In genomic region chr7:30143170-30143554, GRCm38 (mm10) we compare ENCODE assay signal across 7 mouse cellular contexts. TPM values are rescaled to one million over a fixed set of nuclear protein-coding genes. Genes with fewer than 3 reads are reported as not detected.
A peak's percentile ranks its signal among the peaks of the same experiment; 100 is the strongest.
DNase-seq lines count a peak whose midpoint lies in the region; ATAC-seq and TF ChIP-seq lines count a peak whose summit lies in the region.

No protein-coding gene starts in this region.

- peak overlapping the region; percentile 62 for H3K4me2 ChIP-seq in lung, embryonic 14.5 days
- peak overlapping the region; percentile 67 for H3K4me2 ChIP-seq in forebrain, embryonic 11.5 days (ENCODE audit: low read depth, low read length, severe bottlenecking)
- H3K4me2 ChIP-seq in intestine, postnatal 0 days (replicated peaks; ENCODE audit: low read depth) = peak overlapping the region; percentile 73
- peak overlapping the region; percentile 69 for H3K4me2 ChIP-seq in neural tube, embryonic 15.5 days

- DNase-seq in lung, embryonic 14.5 days = no peak
- no peak for DNase-seq in lung, postnatal 25 days (ENCODE audit: low spot score)
- peak; percentile 43 for DNase-seq in forebrain, embryonic 11.5 days (ENCODE audit: low spot score)
- DNase-seq in urinary bladder, adult 2 months (ENCODE audit: low spot score) = no peak
- no peak for DNase-seq in cerebellum, adult 11-12 months

- H3K4me1 ChIP-seq in lung, embryonic 14.5 days (ENCODE audit: insufficient read depth) = no peaks in the 10 kb centered on the region
- H3K4me1 ChIP-seq in forebrain, embryonic 11.5 days (replicated peaks; ENCODE audit: control insufficient read depth, insufficient read depth, low read length) = no peaks in the 10 kb centered on the region
- H3K4me1 ChIP-seq in intestine, postnatal 0 days (replicated peaks; ENCODE audit: control insufficient read depth, insufficient read depth, low read length) = no peaks in the 10 kb centered on the region
- H3K4me1 ChIP-seq in neural tube, embryonic 15.5 days = peaks cover 10% of the 10 kb centered on the region

- no peak for TF ChIP-seq CTCF in lung, embryonic 14.5 days (IDR thresholded peaks at IDR 0.05; ENCODE audit: low read depth)
- TF ChIP-seq CTCF in intestine, postnatal 0 days (IDR thresholded peaks at IDR 0.05; ENCODE audit: low read depth) = no peak

- ATAC-seq in lung, embryonic 14.5 days (ENCODE audit: insufficient read depth) = peak; percentile 16; the same call in 1 of the 2 replicates
- ATAC-seq in forebrain, embryonic 11.5 days (replicated peaks; ENCODE audit: low FRiP score) = peak; percentile 33
- no peak for ATAC-seq in intestine, postnatal 0 days
- no peak for ATAC-seq in neural tube, embryonic 15.5 days (ENCODE audit: low FRiP score)

- WGBS in lung, embryonic 14.5 days = 8% methylated on average over 8 of the region's 8 CpGs
- WGBS in forebrain, embryonic 11.5 days = 23% methylated on average over 8 of the region's 8 CpGs
- 9% methylated on average over 8 of the region's 8 CpGs for WGBS in intestine, postnatal 0 days
- WGBS in neural tube, embryonic 15.5 days = 11% methylated on average over 8 of the region's 8 CpGs

- no peaks in the 10 kb centered on the region for H3K27me3 ChIP-seq in lung, embryonic 14.5 days (ENCODE audit: insufficient read depth, low read length)
- H3K27me3 ChIP-seq in forebrain, embryonic 11.5 days (ENCODE audit: control insufficient read depth, insufficient read depth, low read length) = no peaks in the 10 kb centered on the region
- H3K27me3 ChIP-seq in intestine, postnatal 0 days (replicated peaks; ENCODE audit: control insufficient read depth, insufficient read depth, low read length) = no peaks in the 10 kb centered on the region
- no peaks in the 10 kb centered on the region for H3K27me3 ChIP-seq in neural tube, embryonic 15.5 days (replicated peaks)

- H3K9ac ChIP-seq in lung, embryonic 14.5 days = peak overlapping the region; percentile 66
- H3K9ac ChIP-seq in forebrain, embryonic 11.5 days (ENCODE audit: low read length) = peak overlapping the region; percentile 64
- peak overlapping the region; percentile 53; the same call in 1 of the 2 replicates for H3K9ac ChIP-seq in intestine, postnatal 0 days (ENCODE audit: low read depth, low read length)
- peak overlapping the region; percentile 51 for H3K9ac ChIP-seq in neural tube, embryonic 15.5 days (replicated peaks)

- peak overlapping the region; percentile 55 for H3K4me3 ChIP-seq in lung, embryonic 14.5 days (ENCODE audit: low read depth, low read length)
- H3K4me3 ChIP-seq in forebrain, embryonic 11.5 days (ENCODE audit: low read depth, low read length) = peak overlapping the region; percentile 52
- H3K4me3 ChIP-seq in intestine, postnatal 0 days (ENCODE audit: low read depth, low read length) = peak overlapping the region; percentile 44
- peak overlapping the region; percentile 62 for H3K4me3 ChIP-seq in neural tube, embryonic 15.5 days (replicated peaks)

- H3K36me3 ChIP-seq in lung, embryonic 14.5 days (ENCODE audit: insufficient read depth) = peaks cover 7% of the 10 kb centered on the region; the same call in 1 of the 2 replicates
- H3K36me3 ChIP-seq in forebrain, embryonic 11.5 days (ENCODE audit: control insufficient read depth, insufficient read depth, low read length) = peaks cover under 1% of the 10 kb centered on the region; the same call in 1 of the 2 replicates
- H3K36me3 ChIP-seq in intestine, postnatal 0 days (ENCODE audit: control insufficient read depth, insufficient read depth) = no peaks in the 10 kb centered on the region
- H3K36me3 ChIP-seq in neural tube, embryonic 15.5 days = peaks cover 39% of the 10 kb centered on the region

- H3K9me3 ChIP-seq in lung, embryonic 14.5 days (ENCODE audit: low read depth, low read length) = peaks cover 8% of the 10 kb centered on the region; the same call in 1 of the 2 replicates
- H3K9me3 ChIP-seq in forebrain, embryonic 11.5 days (ENCODE audit: control insufficient read depth, low read length) = peaks cover 2% of the 10 kb centered on the region; the same call in 1 of the 2 replicates
- H3K9me3 ChIP-seq in intestine, postnatal 0 days (ENCODE audit: control insufficient read depth) = no peaks in the 10 kb centered on the region
- peaks cover 4% of the 10 kb centered on the region; the same call in 1 of the 2 replicates for H3K9me3 ChIP-seq in neural tube, embryonic 15.5 days (replicated peaks)

- peak overlapping the region; percentile 86; the same call in 1 of the 2 replicates for H3K27ac ChIP-seq in lung, embryonic 14.5 days (ENCODE audit: low read depth)
- no peak overlapping the region for H3K27ac ChIP-seq in forebrain, embryonic 11.5 days (ENCODE audit: low read depth, low read length)
- no peak overlapping the region for H3K27ac ChIP-seq in intestine, postnatal 0 days (ENCODE audit: low read depth, low read length)
- peak overlapping the region; percentile 89 for H3K27ac ChIP-seq in neural tube, embryonic 15.5 days (replicated peaks)

RNA-seq across cellular contexts. Expression of gene Zfp382, which starts 21.4 kb away (rescaled TPM):
- 8.1 and 9.1 TPM in 2 replicates for polyA plus RNA-seq in lung, embryonic 14.5 days (2014; fragmentation: Nextera tagmentation; extraction: Ambion mirVana)
- 12.6 and 15.3 TPM in 2 replicates for polyA plus RNA-seq in forebrain, embryonic 11.5 days (2014; fragmentation: Nextera tagmentation; extraction: Ambion mirVana)
- 1.7 and 2.4 TPM in 2 replicates for polyA plus RNA-seq in intestine, postnatal 0 days (2015; fragmentation: Nextera tagmentation; extraction: Ambion mirVana)
- 20.4 and 20.9 TPM in 2 replicates for polyA plus RNA-seq in neural tube, embryonic 15.5 days (2015; fragmentation: Nextera tagmentation; extraction: Ambion mirVana)
- polyA plus RNA-seq in urinary bladder, adult 2 months (2012; rRNA removed) = 2.6 and 3.0 TPM in 2 replicates

RNA-seq across cellular contexts. Expression of gene Zfp146, which starts 26.4 kb away (rescaled TPM):
- 16.8 and 17.0 TPM in 2 replicates for polyA plus RNA-seq in lung, embryonic 14.5 days (2014; fragmentation: Nextera tagmentation; extraction: Ambion mirVana)
- 14.0 and 15.5 TPM in 2 replicates for polyA plus RNA-seq in forebrain, embryonic 11.5 days (2014; fragmentation: Nextera tagmentation; extraction: Ambion mirVana)
- 3.1 and 3.8 TPM in 2 replicates for polyA plus RNA-seq in intestine, postnatal 0 days (2015; fragmentation: Nextera tagmentation; extraction: Ambion mirVana)
- 11.3 and 12.4 TPM in 2 replicates for polyA plus RNA-seq in neural tube, embryonic 15.5 days (2015; fragmentation: Nextera tagmentation; extraction: Ambion mirVana)
- 49.8 and 50.1 TPM in 2 replicates for polyA plus RNA-seq in urinary bladder, adult 2 months (2012; rRNA removed)

RNA-seq across cellular contexts. Expression of gene Cox7a1, which starts 40.8 kb away (rescaled TPM):
- polyA plus RNA-seq in lung, embryonic 14.5 days (2014; fragmentation: Nextera tagmentation; extraction: Ambion mirVana) = 4.5 and 8.0 TPM in 2 replicates
- 3.5 and 3.9 TPM in 2 replicates for polyA plus RNA-seq in forebrain, embryonic 11.5 days (2014; fragmentation: Nextera tagmentation; extraction: Ambion mirVana)
- polyA plus RNA-seq in intestine, postnatal 0 days (2015; fragmentation: Nextera tagmentation; extraction: Ambion mirVana) = 54.1 and 60.2 TPM in 2 replicates
- 5.7 and 5.9 TPM in 2 replicates for polyA plus RNA-seq in neural tube, embryonic 15.5 days (2015; fragmentation: Nextera tagmentation; extraction: Ambion mirVana)
- polyA plus RNA-seq in urinary bladder, adult 2 months (2012; rRNA removed) = 16.9 and 19.4 TPM in 2 replicates

RNA-seq across cellular contexts. Expression of gene Zfp260, which starts 48.6 kb away (rescaled TPM):
- polyA plus RNA-seq in lung, embryonic 14.5 days (2014; fragmentation: Nextera tagmentation; extraction: Ambion mirVana) = 120 and 128 TPM in 2 replicates
- polyA plus RNA-seq in forebrain, embryonic 11.5 days (2014; fragmentation: Nextera tagmentation; extraction: Ambion mirVana) = 121 and 124 TPM in 2 replicates
- 32.5 and 34.3 TPM in 2 replicates for polyA plus RNA-seq in intestine, postnatal 0 days (2015; fragmentation: Nextera tagmentation; extraction: Ambion mirVana)
- 78.0 and 82.0 TPM in 2 replicates for polyA plus RNA-seq in neural tube, embryonic 15.5 days (2015; fragmentation: Nextera tagmentation; extraction: Ambion mirVana)
- polyA plus RNA-seq in urinary bladder, adult 2 months (2012; rRNA removed) = 39.0 and 39.6 TPM in 2 replicates

RNA-seq across cellular contexts. Expression of gene Zfp566, which starts 52.8 kb away (rescaled TPM):
- polyA plus RNA-seq in lung, embryonic 14.5 days (2014; fragmentation: Nextera tagmentation; extraction: Ambion mirVana) = 10.3 and 10.9 TPM in 2 replicates
- 12.8 and 13.8 TPM in 2 replicates for polyA plus RNA-seq in forebrain, embryonic 11.5 days (2014; fragmentation: Nextera tagmentation; extraction: Ambion mirVana)
- polyA plus RNA-seq in intestine, postnatal 0 days (2015; fragmentation: Nextera tagmentation; extraction: Ambion mirVana) = 2.6 and 3.1 TPM in 2 replicates
- 13.2 and 15.6 TPM in 2 replicates for polyA plus RNA-seq in neural tube, embryonic 15.5 days (2015; fragmentation: Nextera tagmentation; extraction: Ambion mirVana)
- polyA plus RNA-seq in urinary bladder, adult 2 months (2012; rRNA removed) = 3.6 and 4.7 TPM in 2 replicates

Comparison
In these comparisons a context has a peak if more than half of its experiments do, and no peak if none do; other contexts are left out.
1. ATAC-seq: peak in lung, embryonic 14.5 days (single experiment) and forebrain, embryonic 11.5 days (single experiment); none in intestine, postnatal 0 days (single experiment) and neural tube, embryonic 15.5 days (single experiment).
2. H3K27ac ChIP-seq: peak in lung, embryonic 14.5 days (single experiment) and neural tube, embryonic 15.5 days (single experiment); none in forebrain, embryonic 11.5 days (single experiment) and intestine, postnatal 0 days (single experiment).
3. Peak in every context shown above with its lines, with median percentiles within 50 percentile points of each other: H3K4me2 ChIP-seq, H3K4me3 ChIP-seq and H3K9ac ChIP-seq.